ENCODE assay signal across 10 mouse cellular contexts in genomic region chr11:96840290-96840689, GRCm38 (mm10). TPM values are rescaled to one million over a fixed set of nuclear protein-coding genes. Genes with fewer than 3 reads are reported as not detected.
A peak's percentile ranks its signal among the peaks of the same experiment; 100 is the strongest.
DNase-seq lines count a peak whose midpoint lies in the region; TF ChIP-seq lines count a peak whose summit lies in the region.
"Had no signal": no experiment of that assay in that cellular context is flagged by ENCODE, and none has a peak within 500 bp of the region (broad histone marks: within the 10 kb centered on the region; RNA-seq: fewer than 3 reads in every experiment).

No protein-coding gene starts in this region.

- peak overlapping the region; percentile 28; the same call in 1 of the 2 replicates for H3K27ac ChIP-seq in gastrocnemius, adult 2 months

- DNase-seq in gastrocnemius, adult 2 months: no peak
- no peak for DNase-seq in gastrocnemius, postnatal 4 days (ENCODE audit: low spot score in 2 of 2)
- DNase-seq in 3T3-L1 (ENCODE audit: low read depth, low spot score): peak; percentile 71
- DNase-seq in ZHBTc4 (ENCODE audit: low read depth, low spot score): peak; percentile 50
- peak; percentile 56 to 57 for DNase-seq in left cerebral cortex, postnatal 10 days (ENCODE audit: extremely low spot score in 1 of 2, low spot score in 2 of 2)
- DNase-seq in embryo, embryonic 10 days (ENCODE audit: low spot score): no peak
- DNase-seq in thymus, postnatal 14 days: no peak
- DNase-seq in embryo, embryonic 10.5 days (ENCODE audit: low spot score): no peak
- DNase-seq: lung, embryonic 14.5 days had no signal

- TF ChIP-seq CTCF in gastrocnemius, adult 2 months (IDR thresholded peaks at IDR 0.05): no peak

- intact Hi-C loops in gastrocnemius, adult 2 months (cut with DNase I): no loop called here
- intact Hi-C loops in left cerebral cortex, postnatal 10 days (cut with DNase I): no loop called here

- H3K4me3 ChIP-seq in gastrocnemius, adult 2 months: no peak overlapping the region
- H3K4me3 ChIP-seq: erythroblast, embryonic 14.5 days had no signal

RNA-seq across cellular contexts. Expression of gene Copz2, which starts 9.4 kb away (rescaled TPM):
- total RNA-seq in gastrocnemius, adult 2 months (2021): 10 to 100 TPM; 21.4 to 31.0 TPM
- 10 to 100 TPM; 71.4 to 77.1 TPM for total RNA-seq in gastrocnemius, postnatal 4 days (2021)
- 1 to 10 TPM; 2.5 to 3.1 TPM for total RNA-seq in left cerebral cortex, postnatal 10 days (2021)

RNA-seq across cellular contexts. Expression of gene Nfe2l1, which starts 10.5 kb away (rescaled TPM):
- 100 to 1,000 TPM; 395 to 484 TPM for total RNA-seq in gastrocnemius, adult 2 months (2021)
- 100 to 1,000 TPM; 200 to 204 TPM for total RNA-seq in gastrocnemius, postnatal 4 days (2021)
- total RNA-seq in left cerebral cortex, postnatal 10 days (2021): 100 to 1,000 TPM; 167 to 175 TPM

RNA-seq across cellular contexts. Expression of gene Cbx1, which starts 51.4 kb away (rescaled TPM):
- total RNA-seq in gastrocnemius, adult 2 months (2021): 10 to 100 TPM; 35.0 to 42.0 TPM
- total RNA-seq in gastrocnemius, postnatal 4 days (2021): 10 to 100 TPM; 68.9 to 71.8 TPM
- 10 to 100 TPM; 49.3 to 52.2 TPM for total RNA-seq in left cerebral cortex, postnatal 10 days (2021)

Comparison
In these comparisons a context has a peak if more than half of its experiments do, and no peak if none do; other contexts are left out.
1. DNase-seq: peak in 3T3-L1 (single experiment), ZHBTc4 (single experiment) and left cerebral cortex, postnatal 10 days (2 of 2); none in gastrocnemius, adult 2 months (single experiment), gastrocnemius, postnatal 4 days (0 of 2), embryo, embryonic 10 days (single experiment), thymus, postnatal 14 days (single experiment) and embryo, embryonic 10.5 days (single experiment).
2. RNA of gene Copz2, which starts 9.4 kb away (total RNA-seq): 71.4 to 77.1 TPM in gastrocnemius, postnatal 4 days and 21.4 to 31.0 TPM in gastrocnemius, adult 2 months; 2.5 to 3.1 TPM in left cerebral cortex, postnatal 10 days; every median in the first group is over 4 times any median in the second.